ENCODE assay signal across 10 mouse cellular contexts in genomic region chr4:151300706-151301105, GRCm38 (mm10).
DNase-seq lines count a peak whose midpoint lies in the region; ATAC-seq and TF ChIP-seq lines count a peak whose summit lies in the region.
"Had no signal": no experiment of that assay in that cellular context is flagged by ENCODE, and none has a peak within 500 bp of the region (broad histone marks: within the 10 kb centered on the region; RNA-seq: fewer than 3 reads in every experiment).

No protein-coding gene starts in this region.

- no peak for TF ChIP-seq EP300 in heart, adult 2 months (IDR thresholded peaks at IDR 0.05; ENCODE audit: insufficient read depth, low read depth, low read length)

- intact Hi-C loops in heart, adult 2 months (cut with DNase I): loop anchor here (5.0 kb wide), 1 partner anchor 143 kb away; no protein-coding TSS in a partner anchor

- no peak overlapping the region for H3K4me3 ChIP-seq in heart, embryonic 14.5 days (ENCODE audit: control insufficient read depth in 1 of 2, insufficient read depth in 1 of 2, low read depth in 1 of 2, low read length in 2 of 2)
- no peak overlapping the region for H3K4me3 ChIP-seq in heart, adult 2 months
- peak overlapping the region; percentile 56 for H3K4me3 ChIP-seq in E14TG2a.4 (replicated peaks; ENCODE audit: low read length)

- H3K9ac ChIP-seq in heart, embryonic 14.5 days (ENCODE audit: low read length): no peak overlapping the region
- H3K9ac ChIP-seq in heart, adult 2 months (ENCODE audit: low read depth, low read length): no peak overlapping the region

- H3K27ac ChIP-seq in heart, embryonic 14.5 days (replicated peaks in 1 of 2; ENCODE audit: control insufficient read depth in 1 of 2, insufficient read depth in 1 of 2, low read depth in 2 of 2, low read length in 2 of 2): no peak overlapping the region
- H3K27ac ChIP-seq in heart, adult 2 months: no peak overlapping the region

- H3K4me2 ChIP-seq in heart, embryonic 14.5 days (ENCODE audit: low read length): 0 out of 2 replicates have a peak overlapping the region, but pooled peaks have one; percentile 12

- H3K79me2 ChIP-seq in heart, adult 2 months (replicated peaks; ENCODE audit: control insufficient read depth, insufficient read depth, low read length): no peaks in the 10 kb centered on the region

- no peaks in the 10 kb centered on the region for H3K9me3 ChIP-seq in heart, embryonic 14.5 days (ENCODE audit: control insufficient read depth, low read length)
- no peaks in the 10 kb centered on the region for H3K9me3 ChIP-seq in E14TG2a.4 (ENCODE audit: low read length)

- TF ChIP-seq CTCF in heart, adult 2 months (IDR thresholded peaks at IDR 0.05): no peak
- no peak for TF ChIP-seq CTCF in E14TG2a.4 (conservative IDR thresholded peaks at IDR 0.05; ENCODE audit: low read length)

- no peaks in the 10 kb centered on the region for H3K36me3 ChIP-seq in heart, embryonic 14.5 days (ENCODE audit: control insufficient read depth, insufficient read depth, low read length)
- H3K36me3 ChIP-seq in heart, adult 2 months (ENCODE audit: control insufficient read depth, insufficient read depth, low read length): no peaks in the 10 kb centered on the region
- H3K36me3 ChIP-seq in E14TG2a.4 (ENCODE audit: insufficient read depth, low read length): no peaks in the 10 kb centered on the region

- 18% methylated on average over 15 of the region's 15 CpGs for WGBS in heart, embryonic 14.5 days
- 23% methylated on average over 15 of the region's 15 CpGs for WGBS in heart, adult 2 months

- TF ChIP-seq POLR2A in heart, adult 2 months (IDR thresholded peaks at IDR 0.05; ENCODE audit: insufficient read depth, low read depth, low read length): no peak

- DNase-seq in heart, adult 2 months: no peak
- peak; percentile 55 for DNase-seq in brain, adult 2 months (ENCODE audit: low read depth, low spot score)
- DNase-seq in kidney, postnatal 10 days: peak; percentile 72
- DNase-seq in thymus, postnatal 14 days: no peak
- DNase-seq in c-Kit-positive CD71-positive TER-119-positive erythroid progenitor cells, embryonic 14.5 days (ENCODE audit: low spot score): no peak
- no peak for DNase-seq in heart, postnatal 4 days
- DNase-seq: adrenal gland, postnatal 14 days; gastrocnemius, postnatal 36 days had no signal

- peaks cover 29 to 49% of the 10 kb centered on the region in 2 experiments for H3K4me1 ChIP-seq in heart, embryonic 14.5 days (ENCODE audit: control insufficient read depth in 2 of 2, insufficient read depth in 2 of 2, low read length in 2 of 2)
- H3K4me1 ChIP-seq in heart, adult 2 months (ENCODE audit: control insufficient read depth, insufficient read depth, low read length): no peaks in the 10 kb centered on the region
- H3K4me1 ChIP-seq in E14TG2a.4 (replicated peaks; ENCODE audit: low read depth, low read length): peaks cover 21% of the 10 kb centered on the region

- no peaks in the 10 kb centered on the region; the same call in 1 of the 2 replicates for H3K27me3 ChIP-seq in heart, embryonic 14.5 days (ENCODE audit: control insufficient read depth, insufficient read depth, low read length)
- no peaks in the 10 kb centered on the region for H3K27me3 ChIP-seq in heart, adult 2 months (ENCODE audit: control insufficient read depth, insufficient read depth, low read length)
- peaks cover 43% of the 10 kb centered on the region for H3K27me3 ChIP-seq in E14TG2a.4 (ENCODE audit: insufficient read depth, low read length)

- no peak for ATAC-seq in heart, embryonic 14.5 days (ENCODE audit: insufficient number of reproducible peaks, insufficient read depth, low FRiP score, low read depth)

Comparison
In these comparisons a context has a peak if more than half of its experiments do, and no peak if none do; other contexts are left out.
1. DNase-seq: peak in brain, adult 2 months (single experiment) and kidney, postnatal 10 days (single experiment); none in heart, adult 2 months (0 of 2), thymus, postnatal 14 days (single experiment), c-Kit-positive CD71-positive TER-119-positive erythroid progenitor cells, embryonic 14.5 days (single experiment) and heart, postnatal 4 days (single experiment).